Mouse (Mus musculus): ENCODE measurements around the gene Sprr2b.
"Not testable (repeated sequence)": the region's sequence is repeated elsewhere in the genome, so short reads cannot be mapped to it uniquely, and the experiment has no call there.

Sprr2b gene

DNA sequence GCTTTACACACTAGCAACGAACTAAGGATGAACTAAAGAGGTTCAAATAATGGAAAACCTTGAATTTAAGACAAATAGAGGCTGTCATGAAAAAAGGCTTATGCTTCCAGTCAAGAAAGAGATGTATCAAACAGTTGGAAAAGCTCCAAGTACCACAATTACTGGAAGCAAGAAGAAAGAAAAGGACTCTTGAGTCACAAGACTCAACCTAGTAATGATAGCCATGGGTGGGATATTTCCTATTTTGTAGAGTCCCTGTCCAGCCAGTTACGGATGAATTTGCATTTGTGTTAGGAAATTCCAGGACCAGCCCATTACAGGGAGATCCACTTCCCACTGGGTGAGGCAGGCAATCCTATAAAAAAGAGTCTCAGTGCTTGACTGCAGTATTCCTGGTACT is at the start of gene Sprr2b:
TSS of gene Sprr2b (plus strand) at position 301 of the 400 bp plus-strand sequence.
- no peak for DNase-seq (ENCODE audit: low spot score)

- DNase-seq (ENCODE audit: low spot score), result not testable (repeated sequence)
Measured at GRCm38 (mm10) chr3:92271414-92271985, 44.9 kb upstream of the Sprr2b start.

GRCm38 (mm10) chr3:92273504-92273903 is 42.9 kb upstream of the Sprr2b start:
- not testable (repeated sequence) for DNase-seq (ENCODE audit: low spot score)

DNA sequence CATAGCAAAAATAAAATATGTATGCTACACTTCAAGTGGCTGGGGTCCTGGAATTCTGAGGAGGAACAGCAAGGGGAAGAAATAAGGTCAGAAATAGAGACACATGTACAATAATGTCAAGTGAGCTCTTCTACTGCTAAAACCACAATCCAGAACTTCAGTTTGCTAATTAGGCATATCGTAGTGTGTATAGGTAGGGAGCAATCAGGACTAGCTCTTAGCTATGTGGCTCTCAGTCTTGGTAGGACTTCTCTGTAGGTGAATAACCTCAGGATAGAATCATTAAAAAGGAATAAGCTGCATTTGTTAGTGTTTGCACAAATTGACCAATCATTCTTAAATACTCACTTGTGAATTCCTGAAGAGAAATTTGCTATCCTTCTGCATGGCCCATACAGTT is 42.4 kb upstream of the Sprr2b start:
- DNase-seq (ENCODE audit: low spot score), result not testable (repeated sequence)

- DNase-seq (ENCODE audit: low spot score), result not testable (repeated sequence)
Measured at GRCm38 (mm10) chr3:92279663-92280062, 36.8 kb upstream of the Sprr2b start.

GRCm38 (mm10) chr3:92280963-92281606 is 35.3 kb upstream of the Sprr2b start:
- not testable (repeated sequence) for DNase-seq (ENCODE audit: low spot score)

GRCm38 (mm10) chr3:92285101-92285500 is 31.3 kb upstream of the Sprr2b start, which contains the start of gene Sprr2a3:
Gene Sprr2a3, plus strand, starts transcription at chr3:92285417.
- not testable (repeated sequence) for DNase-seq (ENCODE audit: low spot score)

DNA sequence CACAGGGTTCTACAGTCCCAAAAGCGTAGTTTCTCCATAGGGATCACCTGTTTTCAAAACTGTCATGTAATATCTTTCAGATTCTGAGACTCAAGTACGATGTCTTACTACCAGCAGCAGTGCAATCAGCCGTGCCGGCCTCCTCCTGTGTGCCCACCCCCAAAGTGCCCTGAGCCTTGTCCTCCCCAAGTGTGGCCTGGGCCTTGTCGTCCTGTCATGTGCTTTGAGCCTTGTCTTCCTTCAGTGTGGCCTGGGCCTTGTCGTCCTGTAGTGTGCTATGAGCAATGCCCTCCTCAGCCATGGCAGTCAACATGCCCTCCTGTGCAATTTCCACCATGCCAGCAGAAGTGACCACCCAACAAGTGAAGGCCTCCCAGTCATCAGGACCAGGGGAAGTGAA is 27.9 kb upstream of the Sprr2b start:
- not testable (repeated sequence) for DNase-seq (ENCODE audit: low spot score)

- DNase-seq (ENCODE audit: low spot score), result no peak
Measured at GRCm38 (mm10) chr3:92307406-92307805, 9.0 kb upstream of the Sprr2b start.

- no peak for DNase-seq (ENCODE audit: low spot score)
Measured at GRCm38 (mm10) chr3:92317384-92317783, 964 bp downstream of the Sprr2b start.

- DNase-seq (ENCODE audit: low spot score), result no peak
Measured at GRCm38 (mm10) chr3:92336278-92336677, 19.9 kb downstream of the Sprr2b start.

- no peak for DNase-seq (ENCODE audit: low spot score)
Measured at GRCm38 (mm10) chr3:92338840-92339239, 22.4 kb downstream of the Sprr2b start, which contains the start of gene Sprr2d. Gene Sprr2d, plus strand, starts transcription at chr3:92339140.

- no peak for DNase-seq (ENCODE audit: low spot score)
Measured at GRCm38 (mm10) chr3:92351843-92352242, 35.4 kb downstream of the Sprr2b start, which contains the start of gene Sprr2e. Gene Sprr2e, plus strand, starts transcription at chr3:92352143.

GRCm38 (mm10) chr3:92361619-92362018 is 45.2 kb downstream of the Sprr2b start:
- no peak for DNase-seq (ENCODE audit: low spot score)

DNA sequence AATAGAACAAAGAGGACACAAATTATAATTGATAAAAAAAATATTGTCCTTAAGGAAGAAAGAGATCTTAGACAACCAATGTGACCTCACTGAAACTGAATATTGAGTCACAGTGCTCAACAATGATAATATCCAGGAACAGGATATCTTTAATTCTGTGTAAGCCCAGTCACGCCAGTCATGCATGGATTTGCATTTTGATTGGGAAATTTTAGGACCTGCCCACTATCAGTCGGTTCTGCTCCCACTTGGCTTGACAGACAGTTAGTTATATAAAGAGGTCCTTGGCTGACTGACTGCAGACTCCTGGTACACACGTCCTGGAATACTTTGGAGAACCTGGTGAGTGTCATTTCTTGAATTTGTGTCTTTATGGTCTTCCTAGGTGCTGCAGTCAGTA is 48.5 kb downstream of the Sprr2b start, which contains the start of gene Sprr2f:
TSS of gene Sprr2f (plus strand) at position 301 of the 400 bp plus-strand sequence.
- no peak for DNase-seq (ENCODE audit: low spot score)

Measured in lung, postnatal 25 days (tissue).